Mouse (Mus musculus) liver, embryonic 15.5 days (tissue): ENCODE data around the gene H2-Ke6. TPM values are rescaled to one million over a fixed set of nuclear protein-coding genes. Genes with fewer than 3 reads are reported as not detected.

Experiments
- ATAC-seq: fragments of 200-750 bp; cut with Nextera tagmentation; 2 replicates; pipeline ENCODE4 v1.8.0; 2017; ENCODE audit warnings: moderate number of reproducible peaks, mild to moderate bottlenecking, moderate library complexity; ENCODE audit not compliant: insufficient read depth
- H3K27ac ChIP-seq: fragments of 300-500 bp; sonication (generic); replicated peaks from 2 replicates; pipeline ENCODE4 v1.5.1; 2015; ENCODE audit warnings: mild to moderate bottlenecking, inconsistent platforms
- H3K27me3 ChIP-seq: fragments of 300-500 bp; sonication (generic); 2 replicates; pipeline ENCODE4 v1.6.1; 2015; ENCODE audit warnings: mild to moderate bottlenecking, inconsistent platforms
- H3K36me3 ChIP-seq: fragments of 300-500 bp; sonication (generic); replicated peaks from 2 replicates; pipeline ENCODE4 v1.6.1; 2015; ENCODE audit warnings: moderate library complexity, mild to moderate bottlenecking, inconsistent platforms
- H3K4me1 ChIP-seq: fragments of 300-500 bp; sonication (generic); replicated peaks from 2 replicates; pipeline ENCODE4 v1.6.1; 2015; ENCODE audit warnings: inconsistent platforms
- H3K4me2 ChIP-seq: fragments of 300-500 bp; sonication (generic); 2 replicates; pipeline ENCODE4 v1.6.1; 2015; ENCODE audit warnings: moderate library complexity, mild to moderate bottlenecking, inconsistent platforms
- H3K4me3 ChIP-seq: fragments of 300-500 bp; sonication (generic); replicated peaks from 2 replicates; pipeline ENCODE4 v1.5.1; 2015; ENCODE audit warnings: mild to moderate bottlenecking, inconsistent platforms
- H3K9ac ChIP-seq: fragments of 300-500 bp; sonication (generic); 2 replicates; pipeline ENCODE4 v1.6.1; 2015; ENCODE audit warnings: moderate library complexity, mild to moderate bottlenecking, inconsistent platforms
- H3K9me3 ChIP-seq: fragments of 300-500 bp; sonication (generic); replicated peaks from 2 replicates; pipeline ENCODE4 v1.6.1; 2016; ENCODE audit warnings: inconsistent platforms
- WGBS: fragments of 180-500 bp; shearing (Covaris S2); methylation state at CpG from one replicate; pipeline ENCODE4 v1.1.7; 2015; ENCODE audit warnings: mixed read lengths; ENCODE audit not compliant: insufficient replicate concordance; 5-methylcytosine and 5-hydroxymethylcytosine counted together
- polyA plus RNA-seq: library from polyadenylated mRNA; unstranded; fragments of >200 nt; fragmentation: Nextera tagmentation; extraction: Ambion mirVana; gene quantifications from 2 replicates; pipeline ENCODE4 v1.2.1, GENCODE M21; 2015

The H2-Ke6 gene
- polyA plus RNA-seq, 1 experiment from 2014 or later = 30.7 TPM

DNA sequence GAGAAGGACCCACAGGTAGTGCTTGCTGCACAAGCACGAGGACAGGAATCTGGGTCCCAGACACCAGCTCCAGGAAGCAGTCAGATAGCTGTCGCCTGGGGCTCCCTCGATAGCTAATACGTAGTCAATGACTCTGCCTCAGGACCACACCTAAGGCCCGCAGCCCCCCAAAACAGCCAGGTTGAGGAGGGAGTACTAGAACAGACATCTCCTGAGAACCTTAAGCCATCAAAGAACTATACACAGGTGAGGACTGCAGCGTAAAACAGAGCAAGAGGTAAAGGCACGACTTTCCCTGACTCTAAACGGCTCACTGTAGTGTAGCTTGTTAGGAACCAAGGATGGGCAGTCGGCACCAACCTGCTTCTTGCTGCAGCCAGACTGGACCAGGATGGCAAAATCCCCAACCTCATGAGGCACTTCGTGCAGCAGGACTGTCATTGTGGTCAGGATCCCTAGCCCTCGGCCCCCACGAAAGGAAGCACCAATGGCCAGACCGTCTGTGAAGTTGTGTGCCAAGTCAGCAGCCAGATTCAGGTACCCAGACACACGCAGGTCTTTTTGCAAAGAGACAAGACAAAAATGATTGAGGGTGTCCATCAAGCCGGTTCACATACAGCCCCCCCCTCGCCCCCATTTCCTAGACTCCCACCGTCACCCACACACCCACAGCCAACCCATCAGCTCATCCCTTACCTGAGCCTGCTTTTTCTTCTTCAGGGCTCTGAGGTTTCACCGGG is 1.5 kb upstream of the H2-Ke6 start:
- H3K4me1 ChIP-seq = peaks cover 85% of the 10 kb centered on the region
- H3K4me3 ChIP-seq = peak overlapping the region; percentile 98; the same call in 1 of the 2 replicates
- H3K27ac ChIP-seq = 0 out of 2 replicates have a peak overlapping the region, but pooled peaks have one; percentile 97
- ATAC-seq = no peak
- H3K4me2 ChIP-seq = peak overlapping the region; percentile 93; the same call in 1 of the 2 replicates
- WGBS = 73% methylated on average over 18 of the region's 18 CpGs
- no peak overlapping the region for H3K9ac ChIP-seq
- peaks cover 3% of the 10 kb centered on the region; the same call in 1 of the 2 replicates for H3K27me3 ChIP-seq
- peaks cover 26% of the 10 kb centered on the region for H3K36me3 ChIP-seq
- H3K9me3 ChIP-seq = no peaks in the 10 kb centered on the region

DNA sequence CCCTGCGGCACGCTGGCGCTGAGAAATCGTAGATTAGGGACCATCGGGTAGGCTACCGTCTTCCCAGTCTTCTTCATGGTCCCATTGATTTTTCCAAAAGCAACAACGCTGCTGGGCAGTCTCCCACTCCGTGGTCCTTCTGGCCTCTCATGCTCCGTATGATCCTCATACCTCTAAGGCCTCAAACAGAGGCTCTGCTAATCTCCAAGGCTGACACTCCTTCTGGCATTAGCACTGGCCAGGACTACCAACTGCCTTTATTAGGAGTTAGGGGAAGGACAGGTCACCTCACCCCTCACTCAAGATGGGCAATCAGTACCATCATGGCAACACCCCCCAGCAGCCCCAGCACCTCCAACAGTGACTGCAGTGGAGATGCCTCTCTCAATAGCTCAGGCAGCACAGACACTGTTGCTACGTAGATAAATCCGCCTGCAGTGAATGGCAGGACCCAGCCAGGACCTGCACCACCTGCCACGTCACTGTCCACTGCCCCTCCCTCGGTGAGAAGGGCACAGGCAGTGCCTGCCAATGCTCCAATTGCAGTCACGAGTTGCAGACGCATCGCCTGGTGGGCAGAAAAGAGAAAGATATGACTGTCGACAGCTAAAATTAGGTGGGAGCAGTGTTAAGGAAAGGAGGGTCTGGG is 765 bp upstream of the H2-Ke6 start:
- H3K27ac ChIP-seq = peak overlapping the region; percentile 81; the same call in 1 of the 2 replicates
- peak overlapping the region; percentile 99 for H3K4me2 ChIP-seq
- peaks cover 88% of the 10 kb centered on the region for H3K4me1 ChIP-seq
- H3K9ac ChIP-seq = no peak overlapping the region
- peaks cover 25% of the 10 kb centered on the region for H3K36me3 ChIP-seq
- peaks cover 3% of the 10 kb centered on the region; the same call in 1 of the 2 replicates for H3K27me3 ChIP-seq
- 81% methylated on average over 17 of the region's 17 CpGs for WGBS
- H3K9me3 ChIP-seq = no peaks in the 10 kb centered on the region
- no peak for ATAC-seq
- H3K4me3 ChIP-seq = peak overlapping the region; percentile 75

DNA sequence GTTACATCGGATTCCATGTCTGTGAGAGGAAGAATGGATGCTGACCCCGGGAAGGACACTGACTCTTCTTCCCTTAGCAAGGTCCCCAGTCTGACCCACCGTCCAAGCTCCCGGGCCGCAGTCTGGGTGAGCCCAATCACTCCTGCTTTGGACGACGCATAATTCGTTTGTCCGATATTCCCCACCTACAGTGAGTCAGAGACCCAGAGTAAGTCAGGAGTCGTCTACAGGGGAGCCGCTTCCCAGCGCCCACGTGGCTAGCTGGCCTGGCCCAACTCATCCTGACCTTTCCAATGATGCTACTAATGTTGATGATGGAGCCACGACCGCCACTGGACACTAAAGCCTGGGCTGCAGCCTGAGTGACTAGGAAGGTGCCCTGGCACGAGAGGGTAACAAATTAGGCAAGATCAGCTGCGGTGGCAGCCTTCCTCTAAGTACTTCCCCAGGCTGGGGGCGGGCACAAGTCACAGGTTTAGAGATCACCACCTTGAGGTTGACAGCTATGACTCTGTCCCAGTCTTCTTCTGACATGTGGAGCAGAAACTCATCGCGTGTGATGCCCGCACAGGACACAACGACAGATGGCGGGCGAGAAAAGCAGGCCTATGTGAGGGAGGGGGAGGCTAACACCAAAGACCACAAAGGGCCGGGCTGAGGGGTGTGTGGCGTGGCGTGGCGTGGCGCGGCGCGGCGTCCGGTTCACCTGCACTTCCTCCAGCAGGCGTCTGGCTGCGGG is 774 bp downstream of the H2-Ke6 start:
- Histone ChIP-seq H3K4me3 (peak overlapping the region; percentile 75), H3K9me3 (no peaks in the 10 kb centered on the region), H3K36me3 (peaks cover 35% of the 10 kb centered on the region), H3K27me3 (peaks cover 3% of the 10 kb centered on the region; the same call in 1 of the 2 replicates), H3K4me2 (peak overlapping the region; percentile 99), H3K4me1 (peaks cover 74% of the 10 kb centered on the region), H3K9ac (peak overlapping the region; percentile 67), H3K27ac (peak overlapping the region; percentile 81)
- no peak for ATAC-seq
- 12% methylated on average over 36 of the region's 36 CpGs for WGBS

DNA sequence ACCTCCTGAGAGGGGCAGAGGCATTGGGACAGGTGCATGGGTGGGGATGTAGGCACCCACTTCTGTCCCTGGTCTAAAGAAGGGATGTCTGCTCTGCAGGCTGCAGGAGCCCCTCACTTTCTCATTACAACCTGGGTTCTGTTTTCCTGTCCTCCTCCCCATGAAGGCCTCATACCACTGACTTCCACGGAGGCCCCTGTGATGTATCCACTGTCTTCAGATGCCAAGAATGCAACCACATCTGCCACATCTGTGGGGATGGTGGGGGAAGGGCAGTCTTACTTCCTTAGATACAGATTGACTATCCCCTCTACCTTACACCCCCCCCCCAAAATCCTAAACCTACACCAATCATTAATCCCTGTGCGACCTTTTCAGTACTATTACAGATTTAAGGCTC is 1.6 kb downstream of the H2-Ke6 start:
- 32% methylated on average over 2 of the region's 2 CpGs for WGBS
- no peaks in the 10 kb centered on the region for H3K9me3 ChIP-seq
- no peak overlapping the region for H3K9ac ChIP-seq
- 0 out of 2 replicates have a peak overlapping the region, but pooled peaks have one; percentile 83 for H3K4me3 ChIP-seq
- no peak for ATAC-seq
- peaks cover 74% of the 10 kb centered on the region for H3K4me1 ChIP-seq
- H3K36me3 ChIP-seq = peaks cover 42% of the 10 kb centered on the region
- peaks cover 3% of the 10 kb centered on the region; the same call in 1 of the 2 replicates for H3K27me3 ChIP-seq
- peak overlapping the region; percentile 99; the same call in 1 of the 2 replicates for H3K4me2 ChIP-seq
- no peak overlapping the region for H3K27ac ChIP-seq

DNA sequence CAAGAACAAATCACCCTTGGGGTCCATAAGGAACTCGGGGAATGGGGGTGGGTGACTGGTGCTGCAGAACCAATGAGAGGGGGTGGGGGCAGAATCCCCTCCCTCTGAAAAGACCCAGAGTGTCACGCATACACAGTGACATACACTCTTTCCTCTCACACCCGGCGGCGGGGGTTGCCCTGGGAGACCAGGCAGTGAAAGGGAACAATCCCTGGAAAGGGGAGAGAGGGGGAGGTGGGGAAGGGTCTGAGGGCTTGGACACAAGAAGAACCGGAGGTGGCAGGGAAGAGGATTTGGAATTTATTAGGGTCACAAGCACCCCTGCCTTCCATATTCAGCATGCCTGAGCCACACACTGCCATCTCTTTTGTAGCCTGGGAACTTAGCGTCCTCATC is 2.1 kb downstream of the H2-Ke6 start:
- Histone ChIP-seq H3K9me3 (no peaks in the 10 kb centered on the region), H3K4me3 (peak overlapping the region; percentile 83), H3K4me1 (peaks cover 71% of the 10 kb centered on the region), H3K4me2 (peak overlapping the region; percentile 99), H3K9ac (no peak overlapping the region; the same call in 1 of the 2 replicates), H3K27me3 (peaks cover 3% of the 10 kb centered on the region; the same call in 1 of the 2 replicates), H3K27ac (no peak overlapping the region), H3K36me3 (peaks cover 47% of the 10 kb centered on the region)
- WGBS = 50% methylated on average over 7 of the region's 7 CpGs
- no peak for ATAC-seq

GRCm38 (mm10) chr17:34024861-34025755 is 2.8 kb downstream of the H2-Ke6 start:
- H3K9me3 ChIP-seq = 0 out of 2 replicates have a peak, but pooled peaks cover under 1% of the 10 kb centered on the region
- ATAC-seq = peak; percentile 5
- under 1% methylated on average over 56 of the region's 57 CpGs for WGBS
- peaks cover 48% of the 10 kb centered on the region for H3K36me3 ChIP-seq
- H3K9ac ChIP-seq = peak overlapping the region; percentile 79
- H3K27me3 ChIP-seq = peaks cover 3% of the 10 kb centered on the region; the same call in 1 of the 2 replicates
- peaks cover 65% of the 10 kb centered on the region for H3K4me1 ChIP-seq
- peak overlapping the region; percentile 83 for H3K4me3 ChIP-seq
- peak overlapping the region; percentile 83 for H3K27ac ChIP-seq
- H3K4me2 ChIP-seq = peak overlapping the region; percentile 99

DNA sequence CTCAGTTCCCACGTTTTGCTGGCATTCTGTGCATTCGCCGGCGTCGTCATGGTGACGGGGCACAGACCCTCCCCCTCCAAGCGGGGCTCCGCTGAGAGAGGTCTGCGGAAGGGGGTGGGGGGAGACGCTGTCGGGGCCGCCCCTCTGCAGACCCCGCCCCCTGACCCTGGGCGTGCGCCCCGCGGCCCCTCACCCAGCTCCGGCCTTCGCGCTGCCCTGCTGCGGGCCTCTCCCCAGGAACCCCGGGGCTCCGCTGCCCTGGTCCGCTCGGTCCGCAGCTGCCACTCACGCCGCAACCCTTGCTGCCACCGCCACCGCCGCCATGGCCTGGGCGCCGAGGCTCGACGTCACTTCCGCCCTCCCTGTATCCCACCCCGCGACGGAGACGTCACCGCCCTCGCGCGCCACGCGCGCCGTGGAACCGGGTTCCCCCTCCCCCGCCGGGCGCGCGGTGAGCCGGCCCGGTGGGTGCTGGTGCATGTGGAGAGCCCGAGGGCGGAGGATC is 3.5 kb downstream of the H2-Ke6 start, which contains the start of gene Ring1:
Gene Ring1, minus strand, starts transcription at position 364 of the 505 bp plus-strand sequence.
- Histone ChIP-seq H3K27me3 (peaks cover 3% of the 10 kb centered on the region; the same call in 1 of the 2 replicates), H3K4me3 (peak within 1 kb of the TSS; percentile 83), H3K9ac (peak within 1 kb of the TSS; percentile 79), H3K4me1 (peaks cover 57% of the 10 kb centered on the region), H3K27ac (peak within 1 kb of the TSS; percentile 83), H3K9me3 (peaks cover 8% of the 10 kb centered on the region), H3K4me2 (peak within 1 kb of the TSS; percentile 99), H3K36me3 (peaks cover 41% of the 10 kb centered on the region)
- WGBS = under 1% methylated on average over 58 of the region's 58 CpGs
- ATAC-seq = peak; percentile 35

- Histone ChIP-seq H3K4me3 (peak overlapping the region; percentile 83), H3K9me3 (peaks cover 13% of the 10 kb centered on the region), H3K4me1 (peaks cover 50% of the 10 kb centered on the region), H3K4me2 (peak overlapping the region; percentile 99), H3K27ac (peak overlapping the region; percentile 83), H3K36me3 (peaks cover 34% of the 10 kb centered on the region), H3K27me3 (peaks cover 3% of the 10 kb centered on the region; the same call in 1 of the 2 replicates), H3K9ac (no peak overlapping the region; the same call in 1 of the 2 replicates)
- no peak for ATAC-seq
- 68% methylated on average over 9 of the region's 9 CpGs for WGBS
Observed at GRCm38 (mm10) chr17:34023678-34024077, 4.2 kb downstream of the H2-Ke6 start.

DNA sequence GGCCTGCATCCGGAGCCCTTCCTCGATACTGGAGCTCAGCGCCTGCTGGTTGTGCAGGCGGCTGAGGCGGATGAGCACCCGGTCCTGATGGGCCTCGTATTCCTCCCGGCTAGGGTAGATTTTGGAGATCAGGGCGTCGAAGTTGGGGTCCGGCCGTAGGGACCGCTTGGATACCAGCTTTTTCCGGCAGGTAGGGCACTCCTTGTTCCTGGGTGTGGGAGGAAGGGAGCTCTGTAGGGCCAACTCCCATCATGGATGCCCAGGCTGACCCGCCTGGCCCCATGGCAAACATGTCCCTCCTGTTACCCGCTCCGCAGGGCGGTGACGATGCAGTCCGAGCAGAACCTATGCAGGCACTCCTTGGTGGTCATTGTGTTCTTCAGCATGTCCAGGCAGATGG is 4.9 kb downstream of the H2-Ke6 start:
- no peak for ATAC-seq
- H3K27ac ChIP-seq = no peak overlapping the region
- no peak overlapping the region for H3K4me3 ChIP-seq
- H3K36me3 ChIP-seq = peaks cover 27% of the 10 kb centered on the region
- no peak overlapping the region for H3K9ac ChIP-seq
- peaks cover 43% of the 10 kb centered on the region for H3K4me1 ChIP-seq
- WGBS = 90% methylated on average over 20 of the region's 20 CpGs
- peaks cover 3% of the 10 kb centered on the region; the same call in 1 of the 2 replicates for H3K27me3 ChIP-seq
- H3K9me3 ChIP-seq = peaks cover 13% of the 10 kb centered on the region
- no peak overlapping the region for H3K4me2 ChIP-seq

- H3K36me3 ChIP-seq = peaks cover 27% of the 10 kb centered on the region
- H3K27ac ChIP-seq = no peak overlapping the region
- ATAC-seq = no peak
- peaks cover 3% of the 10 kb centered on the region; the same call in 1 of the 2 replicates for H3K27me3 ChIP-seq
- 90% methylated on average over 14 of the region's 14 CpGs for WGBS
- peaks cover 38% of the 10 kb centered on the region for H3K4me1 ChIP-seq
- no peak overlapping the region for H3K4me2 ChIP-seq
- H3K4me3 ChIP-seq = no peak overlapping the region
- peaks cover 13% of the 10 kb centered on the region for H3K9me3 ChIP-seq
- no peak overlapping the region for H3K9ac ChIP-seq
Observed at GRCm38 (mm10) chr17:34022414-34022783, 5.5 kb downstream of the H2-Ke6 start.
